In genomic region chr11:115092140-115092539, GRCm38 (mm10) we compare ENCODE assay signal across 13 mouse cellular contexts. TPM values are rescaled to one million over a fixed set of nuclear protein-coding genes. Genes with fewer than 3 reads are reported as not detected.
DNase-seq lines count a peak whose midpoint lies in the region; ATAC-seq lines count a peak whose summit lies in the region.
"Had no signal": no experiment of that assay in that cellular context is flagged by ENCODE, and none has a peak within 500 bp of the region (broad histone marks: within the 10 kb centered on the region; RNA-seq: fewer than 3 reads in every experiment).

No protein-coding gene starts in this region.

- no peak for DNase-seq in heart, postnatal 25 days (ENCODE audit: low spot score)
- no peak for DNase-seq in hindbrain, embryonic 10.5 days (ENCODE audit: low spot score)
- DNase-seq in thymus, adult 18-20 months: no peak
- no peak for DNase-seq in liver
- DNase-seq: heart, adult 11 months had no signal

- no peak overlapping the region for H3K27ac ChIP-seq in heart, embryonic 15.5 days
- H3K27ac ChIP-seq in embryonic facial prominence, embryonic 12.5 days: no peak overlapping the region
- H3K27ac ChIP-seq in hindbrain, embryonic 10.5 days: no peak overlapping the region
- H3K27ac ChIP-seq in midbrain, embryonic 13.5 days: no peak overlapping the region
- H3K27ac ChIP-seq: stomach, postnatal 0 days had no signal

- 0 out of 2 replicates have a peak overlapping the region, but pooled peaks have one; percentile 2 for H3K4me3 ChIP-seq in heart, embryonic 15.5 days
- H3K4me3 ChIP-seq in embryonic facial prominence, embryonic 12.5 days: peak overlapping the region; percentile 13; the same call in 1 of the 2 replicates
- peak overlapping the region; percentile 50 for H3K4me3 ChIP-seq in hindbrain, embryonic 10.5 days
- 0 out of 2 replicates have a peak overlapping the region, but pooled peaks have one; percentile 32 for H3K4me3 ChIP-seq in midbrain, embryonic 13.5 days (replicated peaks)

- H3K27me3 ChIP-seq in heart, embryonic 15.5 days: peaks cover 30% of the 10 kb centered on the region
- peaks cover 29% of the 10 kb centered on the region for H3K27me3 ChIP-seq in embryonic facial prominence, embryonic 12.5 days
- peaks cover 36% of the 10 kb centered on the region for H3K27me3 ChIP-seq in hindbrain, embryonic 10.5 days (ENCODE audit: insufficient read depth, poor library complexity, severe bottlenecking)
- peaks cover 31% of the 10 kb centered on the region for H3K27me3 ChIP-seq in midbrain, embryonic 13.5 days

- ATAC-seq in heart, embryonic 15.5 days (replicated peaks; ENCODE audit: insufficient number of reproducible peaks, insufficient read depth, low FRiP score, low read depth): no peak
- ATAC-seq in embryonic facial prominence, embryonic 12.5 days (ENCODE audit: insufficient number of reproducible peaks, insufficient read depth, low FRiP score, low TSS enrichment): no peak
- ATAC-seq in midbrain, embryonic 13.5 days: no peak
- ATAC-seq in monocyte, adult 5-6 weeks (replicated peaks; ENCODE audit: insufficient number of reproducible peaks, low FRiP score, low TSS enrichment, poor library complexity, severe bottlenecking): no peak

- peaks cover 6% of the 10 kb centered on the region; the same call in 1 of the 2 replicates for H3K4me1 ChIP-seq in heart, embryonic 15.5 days (replicated peaks)
- peaks cover 10% of the 10 kb centered on the region for H3K4me1 ChIP-seq in embryonic facial prominence, embryonic 12.5 days
- H3K4me1 ChIP-seq in hindbrain, embryonic 10.5 days (replicated peaks): peaks cover 16% of the 10 kb centered on the region
- H3K4me1 ChIP-seq in midbrain, embryonic 13.5 days (replicated peaks): peaks cover 11% of the 10 kb centered on the region

- intact Hi-C loops in heart, postnatal 25 days (cut with DNase I): no loop called here

- H3K9me3 ChIP-seq in heart, embryonic 15.5 days (replicated peaks): no peaks in the 10 kb centered on the region
- no peaks in the 10 kb centered on the region for H3K9me3 ChIP-seq in embryonic facial prominence, embryonic 12.5 days
- 0 out of 2 replicates have a peak, but pooled peaks cover 3% of the 10 kb centered on the region for H3K9me3 ChIP-seq in hindbrain, embryonic 10.5 days
- H3K9me3 ChIP-seq in midbrain, embryonic 13.5 days: no peaks in the 10 kb centered on the region

- no peaks in the 10 kb centered on the region for H3K36me3 ChIP-seq in heart, embryonic 15.5 days
- H3K36me3 ChIP-seq in embryonic facial prominence, embryonic 12.5 days: no peaks in the 10 kb centered on the region
- H3K36me3 ChIP-seq in hindbrain, embryonic 10.5 days: no peaks in the 10 kb centered on the region
- no peaks in the 10 kb centered on the region for H3K36me3 ChIP-seq in midbrain, embryonic 13.5 days

- no peak overlapping the region for H3K9ac ChIP-seq in heart, embryonic 15.5 days
- H3K9ac ChIP-seq in embryonic facial prominence, embryonic 12.5 days: no peak overlapping the region
- H3K9ac ChIP-seq in midbrain, embryonic 13.5 days (replicated peaks): no peak overlapping the region

- H3K4me2 ChIP-seq in heart, embryonic 15.5 days: peak overlapping the region; percentile 21; the same call in 1 of the 2 replicates
- H3K4me2 ChIP-seq in embryonic facial prominence, embryonic 12.5 days (replicated peaks): peak overlapping the region; percentile 41
- peak overlapping the region; percentile 60 for H3K4me2 ChIP-seq in midbrain, embryonic 13.5 days (replicated peaks)

- 23% methylated on average over 4 of the region's 4 CpGs for WGBS in heart, embryonic 15.5 days
- WGBS in embryonic facial prominence, embryonic 12.5 days: 15% methylated on average over 4 of the region's 4 CpGs
- 21% methylated on average over 4 of the region's 4 CpGs for WGBS in hindbrain, embryonic 10.5 days
- 10% methylated on average over 4 of the region's 4 CpGs for WGBS in midbrain, embryonic 13.5 days

RNA-seq across cellular contexts. Expression of gene Rab37, which starts 0.9 kb away (rescaled TPM):
- polyA plus RNA-seq in heart, embryonic 15.5 days (2015; fragmentation: Nextera tagmentation; extraction: Ambion mirVana): 1.1 and 2.4 TPM in 2 replicates
- total RNA-seq in heart, postnatal 25 days (2021): under 1 TPM; 0.67 to 0.75 TPM
- polyA plus RNA-seq in embryonic facial prominence, embryonic 12.5 days (2016; fragmentation: Nextera tagmentation; extraction: Ambion mirVana): 1.9 and 2.1 TPM in 2 replicates
- 0.44 and 1.4 TPM in 2 replicates for polyA plus RNA-seq in hindbrain, embryonic 10.5 days (2016; fragmentation: Nextera tagmentation; extraction: Ambion mirVana)
- 0.63 and 1.3 TPM in 2 replicates for polyA plus RNA-seq in midbrain, embryonic 13.5 days (2015; fragmentation: Nextera tagmentation; extraction: Ambion mirVana)
- total RNA-seq in monocyte, adult 5-6 weeks (2017): 31.7 to 64.8 TPM (median 33.2 TPM) in 3 replicates

RNA-seq across cellular contexts. Expression of gene Cd300e, which starts 30.2 kb away (rescaled TPM):
- polyA plus RNA-seq in heart, embryonic 15.5 days (2015; fragmentation: Nextera tagmentation; extraction: Ambion mirVana): not detected in 2 replicates
- under 1 TPM; 0.28 to 0.42 TPM for total RNA-seq in heart, postnatal 25 days (2021)
- polyA plus RNA-seq in embryonic facial prominence, embryonic 12.5 days (2016; fragmentation: Nextera tagmentation; extraction: Ambion mirVana): 0.10 TPM in 1 of 2 replicates, not detected in the other
- not detected in 2 replicates for polyA plus RNA-seq in hindbrain, embryonic 10.5 days (2016; fragmentation: Nextera tagmentation; extraction: Ambion mirVana)
- polyA plus RNA-seq in midbrain, embryonic 13.5 days (2015; fragmentation: Nextera tagmentation; extraction: Ambion mirVana): not detected in 2 replicates
- total RNA-seq in monocyte, adult 5-6 weeks (2017): 160 to 198 TPM (median 162 TPM) in 3 replicates
- total RNA-seq: left cerebral cortex, postnatal 36 days had no signal
- polyA plus RNA-seq: stomach, postnatal 0 days had no signal

RNA-seq across cellular contexts. Expression of gene Cd300lf, which starts 41.7 kb away (rescaled TPM):
- polyA plus RNA-seq in heart, embryonic 15.5 days (2015; fragmentation: Nextera tagmentation; extraction: Ambion mirVana): 0.37 and 1.2 TPM in 2 replicates
- under 1 TPM in 1 of 2 experiments, not detected in 1; 0.28 TPM for total RNA-seq in heart, postnatal 25 days (2021)
- 0.28 TPM in 1 of 2 replicates, not detected in the other for polyA plus RNA-seq in embryonic facial prominence, embryonic 12.5 days (2016; fragmentation: Nextera tagmentation; extraction: Ambion mirVana)
- polyA plus RNA-seq in hindbrain, embryonic 10.5 days (2016; fragmentation: Nextera tagmentation; extraction: Ambion mirVana): 0.11 TPM in 1 of 2 replicates, not detected in the other
- polyA plus RNA-seq in midbrain, embryonic 13.5 days (2015; fragmentation: Nextera tagmentation; extraction: Ambion mirVana): 0.28 TPM in 1 of 2 replicates, not detected in the other
- 20.4 to 32.5 TPM (median 25.8 TPM) in 3 replicates for total RNA-seq in monocyte, adult 5-6 weeks (2017)

RNA-seq across cellular contexts. Expression of gene Cd300ld3, which starts 43.9 kb away (rescaled TPM):
- not detected in 2 replicates for polyA plus RNA-seq in heart, embryonic 15.5 days (2015; fragmentation: Nextera tagmentation; extraction: Ambion mirVana)
- 1 to 10 TPM; 9.0 to 9.7 TPM for total RNA-seq in heart, postnatal 25 days (2021)
- not detected in 2 replicates for polyA plus RNA-seq in embryonic facial prominence, embryonic 12.5 days (2016; fragmentation: Nextera tagmentation; extraction: Ambion mirVana)
- polyA plus RNA-seq in hindbrain, embryonic 10.5 days (2016; fragmentation: Nextera tagmentation; extraction: Ambion mirVana): not detected in 2 replicates
- not detected in 2 replicates for polyA plus RNA-seq in midbrain, embryonic 13.5 days (2015; fragmentation: Nextera tagmentation; extraction: Ambion mirVana)
- total RNA-seq in monocyte, adult 5-6 weeks (2017): 358 to 471 TPM (median 466 TPM) in 3 replicates
- polyA plus RNA-seq: liver, embryonic 16.5 days; stomach, postnatal 0 days had no signal

RNA-seq across cellular contexts. Expression of gene Cd300ld5, which starts 54.6 kb away (rescaled TPM):
- polyA plus RNA-seq in heart, embryonic 15.5 days (2015; fragmentation: Nextera tagmentation; extraction: Ambion mirVana): not detected in 2 replicates
- total RNA-seq in heart, postnatal 25 days (2021): 1 to 10 TPM; 1.2 to 1.9 TPM
- polyA plus RNA-seq in embryonic facial prominence, embryonic 12.5 days (2016; fragmentation: Nextera tagmentation; extraction: Ambion mirVana): not detected in 2 replicates
- polyA plus RNA-seq in hindbrain, embryonic 10.5 days (2016; fragmentation: Nextera tagmentation; extraction: Ambion mirVana): not detected in 2 replicates
- polyA plus RNA-seq in midbrain, embryonic 13.5 days (2015; fragmentation: Nextera tagmentation; extraction: Ambion mirVana): not detected in 2 replicates
- total RNA-seq in monocyte, adult 5-6 weeks (2017): not detected in 3 replicates
- polyA plus RNA-seq: large intestine, adult 2 months; liver, embryonic 16.5 days; stomach, postnatal 0 days had no signal
